Mouse (Mus musculus) midbrain, embryonic 15.5 days (tissue): Measurements from ENCODE around the gene Olfr288. TPM values are rescaled to one million over a fixed set of nuclear protein-coding genes. Genes with fewer than 3 reads are reported as not detected.

ENCODE experiments used
- ATAC-seq: fragments of 200-750 bp; cut with Nextera tagmentation; replicated peaks from 2 replicates; pipeline ENCODE4 v1.8.0; 2017; ENCODE audit warnings: moderate TSS enrichment
- H3K27ac ChIP-seq: fragments of 300-500 bp; sonication (generic); 2 replicates; pipeline ENCODE4 v1.5.1; 2015; ENCODE audit warnings: mild to moderate bottlenecking, inconsistent platforms
- H3K27me3 ChIP-seq: fragments of 300-500 bp; sonication (generic); replicated peaks from 2 replicates; pipeline ENCODE4 v1.6.1; 2015; ENCODE audit warnings: inconsistent platforms
- H3K36me3 ChIP-seq: fragments of 300-500 bp; sonication (generic); replicated peaks from 2 replicates; pipeline ENCODE4 v1.6.1; 2015; ENCODE audit warnings: inconsistent platforms
- H3K4me1 ChIP-seq: fragments of 300-500 bp; sonication (generic); 2 replicates; pipeline ENCODE4 v1.6.1; 2015; ENCODE audit warnings: inconsistent platforms
- H3K4me2 ChIP-seq: fragments of 300-500 bp; sonication (generic); 2 replicates; pipeline ENCODE4 v1.6.1; 2015; ENCODE audit warnings: inconsistent platforms, mild to moderate bottlenecking, moderate library complexity
- H3K4me3 ChIP-seq: fragments of 300-500 bp; sonication (generic); 2 replicates; pipeline ENCODE4 v1.5.1; 2015; ENCODE audit warnings: mild to moderate bottlenecking, inconsistent platforms
- H3K9ac ChIP-seq: fragments of 300-500 bp; sonication (generic); 2 replicates; pipeline ENCODE4 v1.6.1; 2015; ENCODE audit warnings: mild to moderate bottlenecking, inconsistent platforms
- H3K9me3 ChIP-seq: fragments of 300-500 bp; sonication (generic); 2 replicates; pipeline ENCODE4 v1.6.1; 2016; ENCODE audit warnings: inconsistent platforms
- WGBS: fragments of 180-500 bp; shearing (Covaris S2); methylation state at CpG from one replicate; pipeline ENCODE4 v1.1.7; 2015; ENCODE audit warnings: mixed read lengths; 5-methylcytosine and 5-hydroxymethylcytosine counted together
- polyA plus RNA-seq: library from polyadenylated mRNA; unstranded; fragments of >200 nt; fragmentation: Nextera tagmentation; extraction: Ambion mirVana; gene quantifications from 2 replicates; pipeline ENCODE4 v1.2.1, GENCODE M21; 2015

The Olfr288 gene
- polyA plus RNA-seq, 1 experiment from 2014 or later = not detected

DNA sequence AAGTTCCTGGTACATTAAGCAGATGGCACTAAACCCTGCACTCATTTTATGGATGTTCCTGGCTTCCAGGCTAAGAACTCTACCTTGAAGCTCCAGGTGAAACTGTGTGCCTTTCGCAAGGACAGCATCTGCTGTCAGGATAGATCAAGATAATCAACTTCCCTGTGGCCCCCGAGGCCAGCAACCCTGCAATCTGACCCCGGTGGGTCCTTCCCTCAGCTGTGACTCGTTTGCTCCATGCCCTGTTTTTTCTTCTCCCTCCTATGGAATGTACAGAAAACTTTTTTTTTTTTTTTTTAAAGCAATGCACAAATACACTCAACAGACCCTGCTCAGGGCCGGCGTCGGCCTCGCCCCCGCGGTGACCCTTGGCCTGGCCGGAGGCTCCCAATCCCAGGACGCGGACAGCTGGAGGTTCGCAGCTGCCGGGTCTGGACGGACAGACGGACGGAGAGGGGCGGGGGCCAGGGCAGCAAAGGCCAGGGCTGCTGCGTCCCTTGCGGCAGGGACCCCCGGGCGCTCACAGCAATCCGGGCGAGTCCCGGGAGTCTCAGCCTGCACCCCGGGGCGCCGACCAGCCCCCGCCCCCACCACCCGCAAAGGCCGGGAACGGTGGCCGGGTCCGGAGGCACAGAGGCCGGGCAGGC, 50.4 kb downstream of the Olfr288 start:
- Histone ChIP-seq H3K9ac (peak overlapping the region; percentile 94), H3K4me1 (peaks cover 14% of the 10 kb centered on the region), H3K4me2 (peak overlapping the region; percentile 88), H3K27me3 (no peaks in the 10 kb centered on the region), H3K36me3 (peaks cover 13% of the 10 kb centered on the region), H3K9me3 (no peaks in the 10 kb centered on the region), H3K4me3 (peak overlapping the region; percentile 87), H3K27ac (peak overlapping the region; percentile 74)
- WGBS = 1% methylated on average over 30 of the region's 36 CpGs
- peak; percentile 31 for ATAC-seq

DNA sequence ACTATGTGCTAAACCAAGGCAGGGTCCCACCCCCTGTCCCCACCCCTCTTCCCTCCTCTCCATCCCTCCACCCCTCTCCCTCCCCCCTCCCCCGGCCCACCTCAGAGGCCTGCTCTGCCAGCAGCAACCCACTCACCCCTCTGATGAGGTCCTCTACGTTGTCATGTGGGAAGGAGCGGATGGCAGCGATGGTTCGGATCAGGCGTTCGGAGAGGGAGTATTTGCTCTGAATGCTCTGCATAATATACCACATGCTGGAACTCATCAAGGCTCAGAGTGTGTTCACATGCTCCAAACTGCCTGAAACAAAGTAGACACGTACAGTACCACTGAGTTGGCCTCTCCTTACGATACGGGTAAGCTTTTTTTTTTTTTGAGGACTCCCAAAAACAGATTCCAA, 52.8 kb downstream of the Olfr288 start:
- no peaks in the 10 kb centered on the region for H3K9me3 ChIP-seq
- no peak overlapping the region for H3K4me2 ChIP-seq
- ATAC-seq = no peak
- H3K9ac ChIP-seq = no peak overlapping the region
- 83% methylated on average over 10 of the region's 10 CpGs for WGBS
- H3K27ac ChIP-seq = no peak overlapping the region
- peaks cover 28% of the 10 kb centered on the region for H3K36me3 ChIP-seq
- no peak overlapping the region for H3K4me3 ChIP-seq
- H3K4me1 ChIP-seq = peaks cover 14% of the 10 kb centered on the region
- H3K27me3 ChIP-seq = no peaks in the 10 kb centered on the region

DNA sequence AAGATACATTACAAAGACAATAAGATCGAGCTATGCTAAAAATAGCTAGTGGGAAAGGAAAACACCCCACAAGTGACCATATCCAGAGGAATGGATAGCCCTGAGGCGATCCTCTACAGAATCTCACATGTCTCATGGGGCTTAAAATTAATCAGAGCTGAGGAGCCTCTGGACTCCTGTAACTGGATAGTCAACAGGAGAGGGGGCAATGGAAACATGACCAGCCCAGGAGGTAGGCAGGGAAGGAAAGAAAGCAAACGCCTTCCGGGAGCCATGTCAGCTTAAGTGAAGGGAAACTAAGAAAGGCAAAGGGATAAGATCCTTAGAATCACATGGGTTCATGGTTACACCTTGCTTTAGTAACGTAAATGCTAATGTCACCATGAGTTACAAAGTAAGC, 54.5 kb downstream of the Olfr288 start:
- Histone ChIP-seq H3K36me3 (peaks cover 41% of the 10 kb centered on the region), H3K27ac (no peak overlapping the region), H3K27me3 (no peaks in the 10 kb centered on the region), H3K9ac (no peak overlapping the region), H3K4me2 (no peak overlapping the region), H3K4me3 (no peak overlapping the region), H3K4me1 (peaks cover 11% of the 10 kb centered on the region), H3K9me3 (no peaks in the 10 kb centered on the region)
- ATAC-seq = no peak
- WGBS = 94% methylated on average over 5 of the region's 5 CpGs

DNA sequence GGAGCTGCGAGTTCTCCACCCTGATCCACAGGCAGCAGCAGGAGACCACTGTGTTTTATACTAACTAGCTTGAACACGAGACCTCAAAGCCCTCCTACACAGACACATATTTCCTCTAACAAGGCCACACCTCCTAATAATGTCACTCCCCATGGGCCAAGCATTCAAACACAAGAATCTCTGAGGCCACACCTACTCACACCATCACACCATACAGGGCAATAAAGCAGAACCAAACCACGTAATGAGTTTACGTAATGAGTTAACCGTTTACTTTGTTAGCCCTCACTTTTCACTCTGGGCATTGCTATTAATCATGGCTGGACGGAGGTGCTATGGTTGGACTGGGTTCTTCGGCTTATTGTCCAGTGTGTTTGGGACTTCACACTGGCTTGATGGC, 55.6 kb downstream of the Olfr288 start:
- Histone ChIP-seq H3K4me1 (peaks cover 8% of the 10 kb centered on the region), H3K36me3 (peaks cover 43% of the 10 kb centered on the region), H3K27ac (no peak overlapping the region), H3K9ac (no peak overlapping the region), H3K9me3 (no peaks in the 10 kb centered on the region), H3K27me3 (no peaks in the 10 kb centered on the region), H3K4me3 (no peak overlapping the region), H3K4me2 (no peak overlapping the region)
- no peak for ATAC-seq
- 88% methylated on average over 7 of the region's 7 CpGs for WGBS

DNA sequence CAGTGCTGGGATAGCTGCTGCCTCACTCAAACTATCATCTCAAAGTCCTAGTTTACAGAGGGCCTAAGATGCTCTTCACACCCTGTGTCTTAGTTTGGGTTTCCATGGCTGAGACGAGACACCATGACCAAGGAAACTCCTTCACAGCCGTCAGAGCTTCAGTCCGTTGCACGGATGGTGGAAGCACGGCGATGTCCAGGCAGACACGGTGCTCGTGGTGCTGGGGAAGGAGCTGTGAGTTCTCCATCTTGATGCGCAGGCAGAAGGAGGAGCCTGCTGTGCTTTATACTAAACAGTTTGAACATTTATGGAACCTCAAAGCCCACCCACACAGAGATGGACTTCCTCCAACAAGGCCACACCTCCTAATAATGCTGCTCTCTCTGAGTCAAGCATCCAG, 58.5 kb downstream of the Olfr288 start:
- peaks cover 55% of the 10 kb centered on the region for H3K36me3 ChIP-seq
- H3K4me1 ChIP-seq = no peaks in the 10 kb centered on the region
- no peak overlapping the region for H3K4me3 ChIP-seq
- H3K27ac ChIP-seq = no peak overlapping the region
- WGBS = 92% methylated on average over 9 of the region's 9 CpGs
- ATAC-seq = no peak
- H3K9ac ChIP-seq = no peak overlapping the region
- no peaks in the 10 kb centered on the region for H3K27me3 ChIP-seq
- H3K4me2 ChIP-seq = no peak overlapping the region
- no peaks in the 10 kb centered on the region for H3K9me3 ChIP-seq

Other genes with a start within 250 kb of the Olfr288 start
- 56.2 and 58.9 TPM in 2 replicates for gene Tmem106c, start 231.3 kb downstream of the Olfr288 start, polyA plus RNA-seq
- 34.7 and 35.7 TPM in 2 replicates for gene Col2a1, start 190.8 kb downstream of the Olfr288 start, polyA plus RNA-seq
- gene Pfkm, start 103.0 kb downstream of the Olfr288 start, polyA plus RNA-seq = 91.6 and 94.5 TPM in 2 replicates
- gene Senp1, start 101.8 kb downstream of the Olfr288 start, polyA plus RNA-seq = 23.2 and 24.3 TPM in 2 replicates
- gene Asb8, start 29.9 kb downstream of the Olfr288 start, polyA plus RNA-seq = 60.5 and 63.3 TPM in 2 replicates
- gene Ccdc184, start 28.4 kb downstream of the Olfr288 start, polyA plus RNA-seq = 113 and 118 TPM in 2 replicates
- gene Gm44579, start 25.4 kb upstream of the Olfr288 start, polyA plus RNA-seq = 0.08 TPM in 1 of 2 replicates, not detected in the other
- gene Olfr287, start 25.5 kb upstream of the Olfr288 start, polyA plus RNA-seq = 0.22 TPM in 1 of 2 replicates, not detected in the other
- gene Olfr286, start 38.9 kb upstream of the Olfr288 start, polyA plus RNA-seq = not detected in 2 replicates
- gene H1fnt, start 61.8 kb upstream of the Olfr288 start, polyA plus RNA-seq = not detected in 2 replicates
- 12.3 and 14.1 TPM in 2 replicates for gene Zfp641, start 100.6 kb upstream of the Olfr288 start, polyA plus RNA-seq
- gene Olfr285, start 121.8 kb upstream of the Olfr288 start, polyA plus RNA-seq = not detected in 2 replicates
- gene Olfr284, start 145.4 kb upstream of the Olfr288 start, polyA plus RNA-seq = not detected in 2 replicates
- not detected in 2 replicates for gene Olfr283, start 185.4 kb upstream of the Olfr288 start, polyA plus RNA-seq
- gene Olfr282, start 235.7 kb upstream of the Olfr288 start, polyA plus RNA-seq = not detected in 2 replicates